Mouse (Mus musculus) neural tube, embryonic 14.5 days (tissue): ENCODE results near the gene Tiam1. TPM values are rescaled to one million over a fixed set of nuclear protein-coding genes. Genes with fewer than 3 reads are reported as not detected.

Experiments used
- ATAC-seq: fragments of 200-750 bp; cut with Nextera tagmentation; 2 replicates; pipeline ENCODE4 v1.8.0; 2017; ENCODE audit warnings: low read depth, mild to moderate bottlenecking, moderate TSS enrichment, moderate library complexity
- H3K27ac ChIP-seq: fragments of 300-500 bp; sonication (generic); 2 replicates; pipeline ENCODE4 v1.5.1; 2014; ENCODE audit warnings: low read depth, mild to moderate bottlenecking, control low read depth, low read length, moderate library complexity, mixed read lengths
- H3K27me3 ChIP-seq: fragments of 300-500 bp; sonication (generic); 2 replicates; pipeline ENCODE4 v1.6.1; 2014; ENCODE audit warnings: low read length; ENCODE audit not compliant: control insufficient read depth, insufficient read depth
- H3K36me3 ChIP-seq: fragments of 300-500 bp; sonication (generic); 2 replicates; pipeline ENCODE4 v1.6.1; 2014; ENCODE audit warnings: low read length, mixed read lengths; ENCODE audit not compliant: control insufficient read depth, insufficient read depth
- H3K4me1 ChIP-seq: fragments of 300-500 bp; sonication (generic); 2 replicates; pipeline ENCODE4 v1.6.1; 2014; ENCODE audit warnings: low read length; ENCODE audit not compliant: control insufficient read depth, insufficient read depth
- H3K4me2 ChIP-seq: fragments of 300-500 bp; sonication (generic); 2 replicates; pipeline ENCODE4 v1.6.1; 2014; ENCODE audit warnings: mild to moderate bottlenecking, low read depth, low read length, control low read depth
- H3K4me3 ChIP-seq: fragments of 300-500 bp; sonication (generic); 2 replicates; pipeline ENCODE4 v1.5.1; 2014; ENCODE audit warnings: low read depth, low read length, control low read depth, mixed read lengths
- H3K9ac ChIP-seq: fragments of 300-500 bp; sonication (generic); replicated peaks from 2 replicates; pipeline ENCODE4 v1.6.1; 2014; ENCODE audit warnings: low read depth, mild to moderate bottlenecking, control low read depth, low read length, mixed read lengths
- H3K9me3 ChIP-seq: fragments of 300-500 bp; sonication (generic); 2 replicates; pipeline ENCODE4 v1.6.1; 2016; ENCODE audit warnings: low read length; ENCODE audit not compliant: control insufficient read depth
- WGBS: fragments of 180-500 bp; shearing (Covaris S2); extraction: QIAGEN DNeasy Blood & Tissue Kit; methylation state at CpG from one replicate; pipeline ENCODE4 v1.1.7; 2014; 5-methylcytosine and 5-hydroxymethylcytosine counted together
- polyA plus RNA-seq: library from polyadenylated mRNA; unstranded; fragments of >200 nt; fragmentation: Nextera tagmentation; extraction: Ambion mirVana; gene quantifications from 2 replicates; pipeline ENCODE4 v1.2.1, GENCODE M21; 2014

Gene Tiam1
- polyA plus RNA-seq, 1 experiment from 2014 or later: 34.8 TPM

- H3K4me2 ChIP-seq: no peak overlapping the region
- H3K9ac ChIP-seq: no peak overlapping the region
- H3K27me3 ChIP-seq: no peaks in the 10 kb centered on the region
- WGBS: 97% methylated on average over 15 of the region's 15 CpGs
- H3K9me3 ChIP-seq: no peaks in the 10 kb centered on the region
- ATAC-seq: no peak
- no peaks in the 10 kb centered on the region for H3K36me3 ChIP-seq
- H3K4me1 ChIP-seq: no peaks in the 10 kb centered on the region
- no peak overlapping the region for H3K27ac ChIP-seq
- H3K4me3 ChIP-seq: no peak overlapping the region
These were observed 170.6 kb downstream of the Tiam1 start for GRCm38 (mm10) chr16:89972854-89973487.

GRCm38 (mm10) chr16:89972018-89972417 is 171.6 kb downstream of the Tiam1 start:
- WGBS: 95% methylated on average over 6 of the region's 6 CpGs
- Histone ChIP-seq H3K4me3 (no peak overlapping the region), H3K27me3 (no peaks in the 10 kb centered on the region), H3K27ac (no peak overlapping the region), H3K36me3 (no peaks in the 10 kb centered on the region), H3K9me3 (no peaks in the 10 kb centered on the region), H3K4me1 (no peaks in the 10 kb centered on the region), H3K4me2 (no peak overlapping the region), H3K9ac (no peak overlapping the region)
- no peak for ATAC-seq

- Histone ChIP-seq H3K27ac (no peak overlapping the region), H3K36me3 (no peaks in the 10 kb centered on the region), H3K4me2 (no peak overlapping the region), H3K4me3 (no peak overlapping the region), H3K9ac (no peak overlapping the region), H3K27me3 (no peaks in the 10 kb centered on the region), H3K9me3 (0 out of 2 replicates have a peak, but pooled peaks cover 5% of the 10 kb centered on the region), H3K4me1 (no peaks in the 10 kb centered on the region)
- ATAC-seq: no peak
- WGBS: 78% methylated on average over 6 of the region's 6 CpGs
These were observed 175.5 kb downstream of the Tiam1 start for GRCm38 (mm10) chr16:89968058-89968457.

- no peak overlapping the region for H3K4me3 ChIP-seq
- no peaks in the 10 kb centered on the region for H3K36me3 ChIP-seq
- H3K9ac ChIP-seq: no peak overlapping the region
- H3K27ac ChIP-seq: no peak overlapping the region
- no peak overlapping the region for H3K4me2 ChIP-seq
- 95% methylated on average over 14 of the region's 14 CpGs for WGBS
- no peak for ATAC-seq
- H3K4me1 ChIP-seq: peaks cover 9% of the 10 kb centered on the region
- no peaks in the 10 kb centered on the region for H3K27me3 ChIP-seq
- 0 out of 2 replicates have a peak, but pooled peaks cover 5% of the 10 kb centered on the region for H3K9me3 ChIP-seq
These were observed 180.7 kb downstream of the Tiam1 start for GRCm38 (mm10) chr16:89962876-89963275.

- Histone ChIP-seq H3K9ac (no peak overlapping the region), H3K4me1 (peaks cover 9% of the 10 kb centered on the region), H3K27me3 (no peaks in the 10 kb centered on the region), H3K4me3 (no peak overlapping the region), H3K36me3 (no peaks in the 10 kb centered on the region), H3K27ac (no peak overlapping the region), H3K4me2 (peak overlapping the region; percentile 65), H3K9me3 (no peaks in the 10 kb centered on the region)
- WGBS: 27% methylated on average over 6 of the region's 8 CpGs
- ATAC-seq: no peak
These were observed 182.7 kb downstream of the Tiam1 start for GRCm38 (mm10) chr16:89960904-89961303.

GRCm38 (mm10) chr16:89960186-89960878 is 183.2 kb downstream of the Tiam1 start:
- H3K4me2 ChIP-seq: peak overlapping the region; percentile 65
- H3K4me3 ChIP-seq: peak overlapping the region; percentile 29
- no peaks in the 10 kb centered on the region for H3K36me3 ChIP-seq
- H3K4me1 ChIP-seq: peaks cover 9% of the 10 kb centered on the region
- H3K27me3 ChIP-seq: no peaks in the 10 kb centered on the region
- H3K27ac ChIP-seq: 0 out of 2 replicates have a peak overlapping the region, but pooled peaks have one; percentile 28
- H3K9ac ChIP-seq: peak overlapping the region; percentile 25; the same call in 1 of the 2 replicates
- no peaks in the 10 kb centered on the region for H3K9me3 ChIP-seq
- 0 out of 2 replicates have a peak, but pooled peaks have one; percentile 58 for ATAC-seq
- WGBS: under 1% methylated on average over 27 of the region's 33 CpGs

GRCm38 (mm10) chr16:89958982-89959381 is 184.6 kb downstream of the Tiam1 start:
- Histone ChIP-seq H3K9me3 (no peaks in the 10 kb centered on the region), H3K4me1 (peaks cover 9% of the 10 kb centered on the region), H3K4me3 (no peak overlapping the region), H3K4me2 (no peak overlapping the region), H3K27ac (no peak overlapping the region), H3K27me3 (no peaks in the 10 kb centered on the region), H3K36me3 (no peaks in the 10 kb centered on the region), H3K9ac (no peak overlapping the region)
- 34% methylated on average over 12 of the region's 12 CpGs for WGBS
- no peak for ATAC-seq

GRCm38 (mm10) chr16:89958030-89958429 is 185.5 kb downstream of the Tiam1 start:
- Histone ChIP-seq H3K9me3 (no peaks in the 10 kb centered on the region), H3K4me3 (no peak overlapping the region), H3K4me2 (no peak overlapping the region), H3K27me3 (no peaks in the 10 kb centered on the region), H3K9ac (no peak overlapping the region), H3K36me3 (no peaks in the 10 kb centered on the region), H3K4me1 (peaks cover 9% of the 10 kb centered on the region), H3K27ac (no peak overlapping the region)
- no peak for ATAC-seq
- WGBS: 66% methylated on average over 10 of the region's 10 CpGs

GRCm38 (mm10) chr16:89954525-89954924 is 189.0 kb downstream of the Tiam1 start:
- 66% methylated on average over 8 of the region's 8 CpGs for WGBS
- Histone ChIP-seq H3K4me1 (no peaks in the 10 kb centered on the region; the same call in 1 of the 2 replicates), H3K27ac (no peak overlapping the region), H3K36me3 (no peaks in the 10 kb centered on the region), H3K9me3 (no peaks in the 10 kb centered on the region), H3K4me2 (no peak overlapping the region), H3K27me3 (no peaks in the 10 kb centered on the region), H3K4me3 (no peak overlapping the region), H3K9ac (no peak overlapping the region)
- ATAC-seq: no peak
